Mouse (Mus musculus) E14TG2a.4 (cell line): Measurements from ENCODE around the gene Ythdc1.

Source experiments
- CTCF ChIP-seq: conservative IDR thresholded peaks from 2 replicates; pipeline ENCODE4 v1.5.1; 2014; ENCODE audit warnings: low read length
- NANOG ChIP-seq: IDR thresholded peaks from 2 replicates; pipeline ENCODE4 v1.6.1; 2014; ENCODE audit warnings: borderline replicate concordance, low read length, mixed read lengths
- POU5F1 ChIP-seq: IDR thresholded peaks from 2 replicates; pipeline ENCODE4 v1.6.1; 2014; ENCODE audit warnings: low read length, borderline replicate concordance

- TF ChIP-seq CTCF (no peak), NANOG (no peak), POU5F1 (no peak)
These were observed 14.1 kb upstream of the Ythdc1 start for GRCm38 (mm10) chr5:86789954-86790353.
